Mouse (Mus musculus) adrenal gland, postnatal 10 days (tissue): ENCODE measurements around the gene 1700012B09Rik. TPM values are rescaled to one million over a fixed set of nuclear protein-coding genes. Genes with fewer than 3 reads are reported as not detected.

ENCODE experiments used
- DNase-seq: peaks from one replicate; pipeline ENCODE4 v3.0.0; 2021; ENCODE audit warnings: mixed read lengths
- total RNA-seq, 2 experiments: library from RNA; stranded (reverse); gene quantifications; 2 replicates each; pipeline ENCODE4 v1.2.3; 2021

Gene 1700012B09Rik
- total RNA-seq, 2 experiments from 2014 or later, result not detected

DNA sequence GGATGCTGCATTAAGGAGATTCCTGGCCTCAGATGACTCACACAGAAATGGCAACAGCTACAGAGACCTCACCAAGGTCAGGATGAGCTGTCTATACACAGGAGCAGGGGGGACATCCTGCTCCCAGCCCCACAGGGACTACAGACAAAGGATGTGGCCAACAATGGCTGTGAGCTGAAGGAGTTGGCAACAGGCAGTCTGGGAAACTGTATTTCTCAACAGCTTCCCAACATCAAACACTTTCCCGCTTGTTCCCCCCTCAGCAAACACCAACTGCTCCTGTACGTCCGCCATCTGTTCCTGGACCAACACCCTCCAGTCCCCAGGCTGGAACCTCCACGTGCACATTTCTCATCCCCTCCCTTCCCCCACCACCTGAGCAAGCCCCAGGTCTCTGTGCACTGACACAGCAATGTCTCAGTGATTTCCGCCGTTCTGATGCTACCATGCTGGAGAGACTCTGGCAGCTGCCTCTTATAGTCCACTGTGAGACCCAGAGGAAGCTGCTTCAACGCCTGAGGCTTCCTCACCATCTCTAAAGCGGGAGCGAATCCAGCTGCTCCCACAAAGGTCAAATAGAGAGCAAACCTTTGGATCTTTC is 39.8 kb downstream of the 1700012B09Rik start:
- peak; percentile 27 for DNase-seq

- no peak for DNase-seq
Observed at GRCm38 (mm10) chr9:14728365-14728764, 42.5 kb downstream of the 1700012B09Rik start.

- no peak for DNase-seq
Observed at GRCm38 (mm10) chr9:14726629-14727028, 44.2 kb downstream of the 1700012B09Rik start.

GRCm38 (mm10) chr9:14726005-14726404 is 44.8 kb downstream of the 1700012B09Rik start:
- no peak for DNase-seq

DNA sequence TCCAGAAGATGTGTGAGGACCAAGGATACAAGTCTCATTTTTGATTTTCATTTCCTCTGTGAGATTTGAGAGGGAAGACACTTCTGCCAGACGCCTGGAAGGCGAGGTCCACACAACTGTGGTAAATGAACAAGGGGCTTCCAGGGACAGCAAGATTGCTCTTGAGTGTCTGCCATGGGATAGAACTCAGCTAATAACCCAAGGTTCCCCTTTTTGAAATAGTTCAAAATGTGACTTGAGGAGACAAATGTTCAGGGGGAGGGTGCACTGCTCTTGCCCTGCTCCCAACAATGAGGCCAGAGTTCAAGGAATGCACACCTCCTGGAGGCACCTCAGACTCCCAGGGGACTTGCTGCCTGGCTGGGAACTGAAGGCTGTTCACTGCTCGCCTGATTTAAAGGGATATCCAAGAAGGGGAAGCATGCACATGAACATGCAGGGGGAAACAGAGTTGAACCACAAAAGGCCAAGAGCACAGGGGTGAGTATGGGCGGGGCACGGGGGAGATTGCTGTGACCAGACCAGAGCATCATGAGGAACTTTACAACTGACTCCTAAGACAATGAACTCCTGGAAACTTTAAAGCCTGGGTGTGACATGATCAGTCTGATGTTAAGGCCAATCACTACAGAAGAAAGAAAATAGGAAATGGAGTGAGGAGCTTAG is 45.9 kb downstream of the 1700012B09Rik start:
- peak; percentile 54 for DNase-seq

DNA sequence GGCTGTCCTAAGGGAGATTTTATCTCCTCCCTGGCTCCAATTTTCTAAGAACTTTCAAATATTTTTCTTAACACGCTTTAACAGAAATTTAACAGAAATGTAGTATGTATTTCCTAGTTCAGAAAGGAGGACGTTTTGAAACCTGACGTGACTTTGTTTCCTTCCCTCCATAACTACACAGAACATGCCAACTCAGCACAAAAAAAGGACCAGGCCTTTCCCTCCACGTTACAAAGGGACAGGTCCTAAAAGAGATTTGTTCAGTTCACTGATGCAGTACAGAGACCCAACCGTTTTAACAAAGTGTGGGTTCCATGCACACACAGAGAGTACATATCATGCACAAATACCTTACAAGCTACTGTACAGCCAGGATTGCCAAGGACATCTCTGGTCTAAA is 49.2 kb downstream of the 1700012B09Rik start:
- no peak for DNase-seq

DNA sequence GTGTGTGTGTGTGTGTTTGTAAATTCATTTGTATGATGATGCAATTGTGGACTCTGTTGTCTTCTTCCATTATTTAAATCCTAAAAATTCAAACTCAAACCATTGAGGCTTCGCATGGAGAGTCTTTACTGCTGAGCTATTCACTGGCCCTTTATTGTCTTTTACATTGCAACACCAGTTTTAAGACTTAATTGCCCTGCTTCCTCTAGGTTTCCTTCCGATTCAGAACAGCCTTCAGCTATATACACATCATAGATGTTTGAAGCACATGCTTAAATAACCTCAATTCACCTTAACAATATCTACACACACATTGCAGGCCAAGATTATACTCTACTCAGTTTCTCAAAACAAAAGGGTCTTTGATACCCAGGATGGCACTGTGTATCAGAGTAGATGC is 50.4 kb downstream of the 1700012B09Rik start:
- no peak for DNase-seq

GRCm38 (mm10) chr9:14718332-14718691 is 52.5 kb downstream of the 1700012B09Rik start:
- no peak for DNase-seq

- peak; percentile 20 for DNase-seq
Observed at GRCm38 (mm10) chr9:14717689-14718331, 53.0 kb downstream of the 1700012B09Rik start.

DNA sequence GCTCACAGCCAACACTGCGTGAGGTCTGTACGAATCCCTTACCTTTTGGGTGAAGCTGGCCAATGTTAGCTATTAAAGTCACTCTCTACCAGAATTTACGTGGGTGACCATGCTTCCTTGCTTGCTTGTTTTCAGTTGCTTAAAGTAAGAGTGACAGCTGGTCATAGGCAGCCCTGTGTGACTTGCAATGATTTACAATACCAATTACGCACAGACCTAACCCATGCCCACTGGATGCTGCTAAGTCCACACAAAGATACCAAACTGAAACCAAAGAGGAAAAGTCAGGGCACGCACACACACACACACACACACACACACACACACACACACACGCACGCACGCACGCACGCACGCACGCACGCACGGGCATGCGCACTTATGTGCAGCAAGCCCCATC is 55.6 kb downstream of the 1700012B09Rik start:
- DNase-seq, result no peak

GRCm38 (mm10) chr9:14710910-14711309 is 59.9 kb downstream of the 1700012B09Rik start:
- DNase-seq, result no peak

Other genes starting within 250 kb of the 1700012B09Rik start
- 10 to 100 TPM; 40.7 to 60.7 TPM for gene Amotl1, start 126.0 kb downstream of the 1700012B09Rik start, total RNA-seq
- under 1 TPM; 0.18 to 0.33 TPM for gene Piwil4, start 30.3 kb downstream of the 1700012B09Rik start, total RNA-seq
- gene Fut4, start 18.6 kb downstream of the 1700012B09Rik start, total RNA-seq, result 1 to 10 TPM; 2.3 to 2.8 TPM
- gene Mre11a, start 13.6 kb upstream of the 1700012B09Rik start, total RNA-seq, result 10 to 100 TPM; 19.9 to 23.3 TPM
- 10 to 100 TPM; 12.3 to 17.2 TPM for gene Ankrd49, start 13.8 kb upstream of the 1700012B09Rik start, total RNA-seq
- gene Gpr83, start 89.2 kb upstream of the 1700012B09Rik start, total RNA-seq, result under 1 TPM; 0.18 to 0.21 TPM
- gene Izumo1r, start 132.9 kb upstream of the 1700012B09Rik start, total RNA-seq, result under 1 TPM; 0.48 to 0.81 TPM